Comparison of ENCODE assay signal across 22 mouse cellular contexts in genomic region chr17:44564611-44565198, GRCm38 (mm10).
DNase-seq lines count a peak whose midpoint lies in the region; ATAC-seq lines count a peak whose summit lies in the region.
"Had no signal": no experiment of that assay in that cellular context is flagged by ENCODE, and none has a peak within 500 bp of the region (broad histone marks: within the 10 kb centered on the region; RNA-seq: fewer than 3 reads in every experiment).

No protein-coding gene starts in this region.

- 52% methylated on average over 4 of the region's 4 CpGs for WGBS in embryonic facial prominence, embryonic 13.5 days
- WGBS in limb, embryonic 10.5 days = 61% methylated on average over 4 of the region's 4 CpGs
- 30% methylated on average over 4 of the region's 4 CpGs for WGBS in limb, embryonic 15.5 days

- no peak for ATAC-seq in CD4-positive, CD25-positive, alpha-beta regulatory T cell, adult 4 months
- ATAC-seq in embryonic facial prominence, embryonic 13.5 days (ENCODE audit: insufficient number of reproducible peaks, insufficient read depth, low FRiP score, low TSS enrichment, low read depth) = no peak
- ATAC-seq in limb, embryonic 15.5 days (ENCODE audit: insufficient number of reproducible peaks, low FRiP score, low TSS enrichment, low read depth) = no peak
- ATAC-seq: forebrain, embryonic 14.5 days; hindbrain, postnatal 0 days had no signal

- peak; percentile 14 for DNase-seq in CD4-positive, CD25-positive, alpha-beta regulatory T cell, adult 2 months (ENCODE audit: low read depth, low spot score)
- no peak for DNase-seq in limb, embryonic 10.5 days (ENCODE audit: low spot score)
- no peak for DNase-seq in embryo, embryonic 10 days (ENCODE audit: low spot score)
- DNase-seq in frontal cortex, postnatal 10 days (ENCODE audit: low spot score in 2 of 2) = no peak
- DNase-seq: adrenal gland, adult 8-10 months; adrenal gland, postnatal 36 days; B cell, adult 2 months; cerebellum, adult 2 months; embryo, embryonic 11 days; gastrocnemius, postnatal 36 days; heart, postnatal 10 days; heart, postnatal 4 days had no signal

- H3K36me3 ChIP-seq in embryonic facial prominence, embryonic 13.5 days = no peaks in the 10 kb centered on the region
- H3K36me3 ChIP-seq in limb, embryonic 10.5 days = no peaks in the 10 kb centered on the region
- no peaks in the 10 kb centered on the region for H3K36me3 ChIP-seq in limb, embryonic 15.5 days
- H3K36me3 ChIP-seq: embryonic facial prominence, embryonic 15.5 days; forebrain, embryonic 10.5 days; G1E; hindbrain, embryonic 12.5 days had no signal

- H3K27ac ChIP-seq in embryonic facial prominence, embryonic 13.5 days = peak overlapping the region; percentile 74; the same call in 1 of the 2 replicates
- peak overlapping the region; percentile 74 for H3K27ac ChIP-seq in limb, embryonic 10.5 days
- H3K27ac ChIP-seq in limb, embryonic 15.5 days = peak overlapping the region; percentile 40; the same call in 1 of the 2 replicates
- H3K27ac ChIP-seq: forebrain, embryonic 10.5 days; hindbrain, embryonic 12.5 days; hindbrain, postnatal 0 days had no signal

- H3K4me3 ChIP-seq in embryonic facial prominence, embryonic 13.5 days = no peak overlapping the region
- H3K4me3 ChIP-seq in limb, embryonic 10.5 days = no peak overlapping the region
- no peak overlapping the region for H3K4me3 ChIP-seq in limb, embryonic 15.5 days
- H3K4me3 ChIP-seq: embryonic facial prominence, embryonic 15.5 days; erythroblast, embryonic 14.5 days; forebrain, embryonic 10.5 days; hindbrain, embryonic 12.5 days had no signal

- H3K9me3 ChIP-seq in embryonic facial prominence, embryonic 13.5 days = no peaks in the 10 kb centered on the region
- no peaks in the 10 kb centered on the region for H3K9me3 ChIP-seq in limb, embryonic 10.5 days (replicated peaks)
- H3K9me3 ChIP-seq in limb, embryonic 15.5 days = no peaks in the 10 kb centered on the region
- H3K9me3 ChIP-seq: embryonic facial prominence, embryonic 15.5 days; forebrain, embryonic 10.5 days; hindbrain, embryonic 12.5 days had no signal

- H3K4me2 ChIP-seq in embryonic facial prominence, embryonic 13.5 days = no peak overlapping the region
- 0 out of 2 replicates have a peak overlapping the region, but pooled peaks have one; percentile 1 for H3K4me2 ChIP-seq in limb, embryonic 15.5 days
- H3K4me2 ChIP-seq: embryonic facial prominence, embryonic 15.5 days; hindbrain, embryonic 12.5 days had no signal

- H3K9ac ChIP-seq in embryonic facial prominence, embryonic 13.5 days = no peak overlapping the region
- no peak overlapping the region; the same call in 1 of the 2 replicates for H3K9ac ChIP-seq in limb, embryonic 15.5 days
- H3K9ac ChIP-seq: embryonic facial prominence, embryonic 15.5 days; hindbrain, embryonic 12.5 days had no signal

- H3K4me1 ChIP-seq in embryonic facial prominence, embryonic 13.5 days = peaks cover 26% of the 10 kb centered on the region
- peaks cover 53% of the 10 kb centered on the region for H3K4me1 ChIP-seq in limb, embryonic 10.5 days
- peaks cover 26% of the 10 kb centered on the region for H3K4me1 ChIP-seq in limb, embryonic 15.5 days
- H3K4me1 ChIP-seq: hindbrain, embryonic 12.5 days had no signal

- H3K27me3 ChIP-seq in embryonic facial prominence, embryonic 13.5 days = no peaks in the 10 kb centered on the region
- H3K27me3 ChIP-seq in limb, embryonic 10.5 days (ENCODE audit: low read depth, poor library complexity, severe bottlenecking) = peaks cover 49% of the 10 kb centered on the region
- H3K27me3 ChIP-seq in limb, embryonic 15.5 days = peaks cover 33% of the 10 kb centered on the region
- H3K27me3 ChIP-seq: embryonic facial prominence, embryonic 15.5 days; hindbrain, embryonic 12.5 days had no signal
